Mouse (Mus musculus) layer of hippocampus, postnatal 36 days (tissue): ENCODE results near the gene Tnxb. TPM values are rescaled to one million over a fixed set of nuclear protein-coding genes. Genes with fewer than 3 reads are reported as not detected.

ENCODE experiments used
- DNase-seq, 2 experiments: peaks; one replicate each; pipeline ENCODE4 v3.0.0; 2022
- total RNA-seq, 2 experiments: library from RNA; stranded (reverse); gene quantifications; 2 replicates each; pipeline ENCODE4 v1.2.3; 2021

Tnxb gene
- total RNA-seq, 2 experiments from 2014 or later = 9.9 to 10.7 TPM

GRCm38 (mm10) chr17:34659897-34660214, 10.5 kb upstream of the Tnxb start:
- DNase-seq = no peak

- DNase-seq = no peak
Observed at GRCm38 (mm10) chr17:34660259-34660820, 10.0 kb upstream of the Tnxb start.

- DNase-seq = no peak
Observed at GRCm38 (mm10) chr17:34661121-34661591, 9.2 kb upstream of the Tnxb start.

- no peak for DNase-seq
Observed at GRCm38 (mm10) chr17:34662468-34662867, 7.9 kb upstream of the Tnxb start.

GRCm38 (mm10) chr17:34662978-34663377, 7.4 kb upstream of the Tnxb start:
- no peak for DNase-seq

DNA sequence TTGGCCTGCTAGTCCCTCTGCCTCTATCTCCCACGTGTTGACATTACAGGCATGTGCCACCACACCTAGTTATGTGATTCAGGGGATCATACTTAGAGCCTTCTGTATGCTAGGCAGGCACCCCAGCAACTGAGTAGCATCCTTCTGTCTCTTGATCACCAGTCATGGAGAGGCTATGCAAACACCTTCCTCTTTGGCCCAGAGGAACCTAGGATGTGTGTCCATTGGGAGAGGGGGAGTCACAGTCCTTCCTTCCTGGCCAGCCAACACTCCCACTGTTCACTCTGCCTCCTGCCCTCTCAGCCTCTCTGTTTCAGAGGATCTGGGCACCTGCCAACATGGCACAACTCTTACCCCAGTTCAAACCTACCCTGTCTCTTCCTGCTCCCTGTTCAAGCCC, 6.8 kb upstream of the Tnxb start:
- DNase-seq = no peak

- no peak for DNase-seq
Observed at GRCm38 (mm10) chr17:34664472-34664871, 5.9 kb upstream of the Tnxb start.

- DNase-seq = no peak
Observed at GRCm38 (mm10) chr17:34671151-34672066, 1.1 kb downstream of the Tnxb start.

GRCm38 (mm10) chr17:34672246-34672792, 2.0 kb downstream of the Tnxb start:
- DNase-seq = no peak

- DNase-seq = no peak
Observed at GRCm38 (mm10) chr17:34673139-34673538, 2.8 kb downstream of the Tnxb start.

DNA sequence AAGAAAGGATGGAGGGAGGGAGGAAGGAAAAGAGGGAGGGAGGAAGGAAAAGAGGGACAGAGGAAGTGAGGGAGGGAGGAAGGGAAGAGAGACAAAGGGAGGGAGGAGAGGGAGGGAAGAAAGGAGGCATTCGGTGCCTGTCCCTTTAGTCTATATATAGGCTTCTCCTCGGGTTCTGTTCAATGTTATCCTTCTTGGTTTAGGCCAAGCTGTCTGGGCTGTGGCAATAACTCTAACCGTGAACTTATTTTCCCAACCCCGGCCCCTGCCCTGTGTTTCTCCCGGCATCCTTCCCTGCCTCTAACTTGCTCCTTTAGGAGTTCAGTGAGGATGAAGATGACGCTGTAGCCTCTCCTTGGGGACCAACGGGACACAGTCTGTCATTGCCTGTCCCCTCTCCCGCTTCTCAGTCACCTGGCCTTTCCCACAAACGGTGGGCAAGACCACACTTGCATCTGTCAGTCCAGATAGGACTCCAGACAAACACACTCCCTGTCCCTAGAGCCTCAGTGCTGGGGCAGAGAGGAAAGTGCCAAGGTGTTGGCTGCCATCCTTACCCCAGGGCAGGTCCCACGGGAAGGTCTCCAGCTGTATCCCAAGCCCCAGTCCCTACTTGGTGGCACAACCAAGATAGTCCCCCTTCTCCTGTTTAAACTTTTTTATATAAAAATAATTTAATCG, 4.3 kb downstream of the Tnxb start:
- no peak for DNase-seq

- no peak for DNase-seq
Observed at GRCm38 (mm10) chr17:34675205-34676092, 5.1 kb downstream of the Tnxb start.

GRCm38 (mm10) chr17:34676093-34676460, 5.7 kb downstream of the Tnxb start:
- DNase-seq = no peak

DNA sequence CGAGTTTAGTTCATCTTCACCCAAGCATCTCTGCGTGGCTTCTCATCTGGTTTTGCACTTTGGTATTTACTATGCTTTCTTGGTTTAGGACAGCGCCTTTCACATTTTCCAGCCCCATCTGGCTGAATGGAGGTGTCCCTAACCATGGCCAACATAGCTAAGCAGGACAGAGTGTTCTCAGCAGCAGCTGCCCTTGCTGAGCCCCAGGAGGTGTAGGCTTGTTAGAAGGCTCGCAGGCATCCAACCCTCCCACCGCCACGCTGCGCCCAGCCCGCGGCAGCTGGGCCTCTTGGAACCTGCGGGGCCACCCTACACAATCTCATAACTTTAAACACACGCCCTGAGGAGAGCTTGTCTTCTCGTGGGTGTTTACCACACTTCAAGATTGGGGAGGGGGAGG, 6.3 kb downstream of the Tnxb start:
- no peak for DNase-seq

DNA sequence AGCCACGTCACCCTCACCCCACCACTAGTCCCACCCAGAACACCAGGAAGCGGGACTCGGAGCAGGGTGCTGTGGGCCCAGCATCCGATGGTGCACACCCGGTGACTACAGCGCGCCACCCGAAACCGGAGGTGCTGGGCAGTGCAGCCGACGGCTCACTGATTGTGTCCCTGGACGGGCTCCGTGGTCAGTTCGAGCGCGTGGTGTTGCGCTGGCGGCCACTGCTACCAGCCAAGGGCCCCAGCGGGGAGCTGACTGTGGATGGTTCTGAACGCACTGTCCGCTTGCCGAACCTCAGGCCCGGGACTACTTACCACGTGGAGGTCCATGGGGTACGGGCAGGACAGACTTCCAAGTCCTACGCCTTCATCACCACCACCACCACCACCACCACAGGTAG, 9.9 kb downstream of the Tnxb start:
- no peak for DNase-seq

DNA sequence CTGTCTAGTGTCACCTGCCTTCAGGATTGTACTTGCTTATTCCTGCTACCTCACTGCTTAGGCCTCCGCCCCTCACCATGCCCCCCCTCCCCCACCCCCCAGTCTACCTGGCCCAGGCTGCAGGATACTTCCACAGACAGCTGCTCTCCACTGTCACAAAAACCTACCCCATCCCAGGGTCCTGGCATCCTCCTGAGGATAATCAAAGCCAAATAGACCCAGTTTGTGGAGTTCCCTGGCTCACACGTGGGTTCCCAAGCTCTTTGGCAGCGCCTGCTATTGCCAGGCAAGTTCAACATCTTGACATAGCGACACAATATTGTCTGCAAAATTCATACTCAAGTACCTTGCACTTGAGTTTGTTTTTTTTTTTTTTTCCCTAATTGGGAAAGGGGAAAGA, 10.3 kb downstream of the Tnxb start:
- no peak for DNase-seq

GRCm38 (mm10) chr17:34681132-34681571, 10.8 kb downstream of the Tnxb start:
- DNase-seq = no peak

GRCm38 (mm10) chr17:34681881-34682536, 11.7 kb downstream of the Tnxb start:
- no peak for DNase-seq

- no peak for DNase-seq
Observed at GRCm38 (mm10) chr17:34683179-34683578, 12.8 kb downstream of the Tnxb start.

- DNase-seq = no peak
Observed at GRCm38 (mm10) chr17:34683686-34684220, 13.4 kb downstream of the Tnxb start.

GRCm38 (mm10) chr17:34684253-34684893, 14.0 kb downstream of the Tnxb start:
- DNase-seq = no peak
